Mouse (Mus musculus) midbrain, embryonic 14.5 days (tissue): ENCODE results near the gene Xcl1. TPM values are rescaled to one million over a fixed set of nuclear protein-coding genes. Genes with fewer than 3 reads are reported as not detected.

Experiments
- polyA plus RNA-seq: library from polyadenylated mRNA; unstranded; fragments of >200 nt; fragmentation: Nextera tagmentation; extraction: Ambion mirVana; gene quantifications from 2 replicates; pipeline ENCODE4 v1.2.1, GENCODE M21; 2014

Gene Xcl1
- polyA plus RNA-seq, 1 experiment from 2014 or later: not detected

Other genes with a start within 250 kb of the Xcl1 start
- gene Dpt, start 138.9 kb downstream of the Xcl1 start, polyA plus RNA-seq: not detected in 2 replicates
- gene Tbx19, start 225.2 kb upstream of the Xcl1 start, polyA plus RNA-seq: not detected in 2 replicates